Mouse (Mus musculus) embryonic fibroblast, embryonic 13.5 days (primary cell): Measurements from ENCODE around the gene Nhlrc2.

Experiments used
- CTCF ChIP-seq: IDR thresholded peaks from 2 replicates; pipeline ENCODE4 v1.5.1; 2011; ENCODE audit warnings: mild to moderate bottlenecking, control low read depth, low read length, moderate library complexity, borderline replicate concordance; ENCODE audit not compliant: insufficient read depth
- POLR2A ChIP-seq: IDR thresholded peaks from 2 replicates; pipeline ENCODE4 v1.6.1; 2011; ENCODE audit warnings: low read depth, mild to moderate bottlenecking, control low read depth, low read length, moderate library complexity

GRCm38 (mm10) chr19:56562433-56563138 lies 14.5 kb downstream of the Nhlrc2 start:
- TF ChIP-seq CTCF: no peak
- no peak for TF ChIP-seq POLR2A
